Mouse (Mus musculus): Measurements from ENCODE around the gene Gnb1l. TPM values are rescaled to one million over a fixed set of nuclear protein-coding genes. Genes with fewer than 3 reads are reported as not detected.
"Not testable (repeated sequence)": the region's sequence is repeated elsewhere in the genome, so short reads cannot be mapped to it uniquely, and the experiment has no call there.

Gene Gnb1l
- total RNA-seq, 2 experiments from 2014 or later = 2.7 to 3.1 TPM

DNA sequence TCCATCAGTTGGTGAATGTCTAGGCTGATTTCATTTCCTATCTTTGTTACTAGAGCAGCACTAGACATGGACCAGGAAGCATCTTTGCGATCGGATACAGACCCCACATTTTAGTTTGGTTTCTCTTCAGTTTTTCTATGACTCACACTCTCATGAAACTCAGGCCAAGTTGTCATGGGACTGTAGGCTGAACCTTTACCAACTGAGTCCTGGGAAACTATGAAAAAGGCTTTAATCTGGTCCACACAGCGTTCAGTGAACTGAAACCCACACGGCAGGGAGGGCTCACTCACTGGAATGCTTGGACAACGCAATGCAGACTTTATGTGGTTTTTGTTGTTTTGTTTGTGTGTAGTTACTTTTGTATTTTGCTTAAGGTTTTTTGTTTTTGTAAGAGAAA lies 30.1 kb downstream of the Gnb1l start:
- intact Hi-C loops (cut with DNase I; ENCODE audit: low total_unique reads) = no loop called here
- DNase-seq = no peak

DNA sequence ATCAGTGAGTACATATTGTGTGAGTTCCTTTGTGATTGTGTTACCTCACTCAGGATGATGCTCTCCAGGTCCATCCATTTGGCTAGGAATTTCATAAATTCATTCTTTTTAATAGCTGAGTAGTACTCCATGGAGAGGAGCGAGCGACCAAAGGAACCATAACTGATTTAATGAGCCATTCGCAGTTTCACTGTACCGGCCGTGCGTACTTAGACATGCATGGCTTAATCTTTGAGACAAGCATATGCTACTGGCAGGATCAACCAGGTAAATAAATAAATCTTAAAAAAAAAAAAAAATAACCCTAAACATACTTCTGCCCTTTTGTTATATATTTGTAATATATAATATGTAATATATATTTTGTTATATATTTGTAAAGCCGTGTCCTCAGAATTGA lies 34.5 kb downstream of the Gnb1l start:
- intact Hi-C loops (cut with DNase I; ENCODE audit: low total_unique reads); DNase-seq: not testable (repeated sequence)

DNA sequence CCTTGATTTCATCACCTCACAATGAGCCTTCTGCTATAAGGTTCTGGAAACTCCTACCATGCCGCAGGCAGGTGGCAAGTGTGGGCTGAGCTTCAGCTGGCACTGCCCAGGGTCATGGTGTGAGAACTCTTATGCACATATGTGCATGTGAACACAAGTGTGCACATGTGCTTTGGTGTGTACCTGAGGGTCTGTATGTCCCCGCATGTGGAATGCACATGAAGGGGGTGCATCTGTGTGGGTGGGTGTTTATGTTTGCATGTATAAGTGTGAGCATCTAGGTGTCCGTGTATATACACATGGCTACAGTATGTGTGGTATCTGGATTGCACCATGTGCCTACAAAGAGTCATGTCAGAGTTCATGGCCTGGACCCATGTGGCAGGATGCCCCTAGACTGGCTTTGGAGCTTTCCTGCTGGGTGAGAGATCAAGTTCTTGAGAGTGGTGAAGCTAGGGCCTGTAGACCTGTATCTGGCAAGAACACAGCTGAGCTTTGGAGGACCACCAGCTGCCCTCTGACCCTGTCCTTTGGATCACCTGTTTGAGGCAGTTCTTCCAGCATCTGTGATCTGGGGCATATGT lies 39.0 kb downstream of the Gnb1l start:
- no peak for DNase-seq
- intact Hi-C loops (cut with DNase I; ENCODE audit: low total_unique reads) = no loop called here

DNA sequence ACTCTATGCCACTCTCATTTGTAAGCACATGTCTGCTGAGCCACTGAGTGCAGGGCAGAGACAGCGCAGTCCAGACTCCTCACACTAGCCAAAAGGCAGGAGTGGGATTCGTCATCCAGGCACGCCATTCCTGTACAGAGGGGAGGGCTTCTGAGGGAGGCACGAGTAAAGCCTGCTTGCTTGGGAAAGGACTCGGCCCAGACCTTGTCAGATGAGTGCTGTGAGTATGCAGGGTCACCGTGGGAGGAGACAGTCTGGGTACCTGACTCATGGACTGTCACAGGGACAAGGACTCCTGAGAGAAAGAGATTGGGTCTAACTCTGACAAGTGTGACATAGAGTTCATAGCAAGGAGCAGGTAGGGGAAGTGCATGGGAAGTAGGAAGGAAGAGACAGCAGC lies 40.8 kb downstream of the Gnb1l start:
- no peak for DNase-seq
- intact Hi-C loops (cut with DNase I; ENCODE audit: low total_unique reads) = no loop called here

DNA sequence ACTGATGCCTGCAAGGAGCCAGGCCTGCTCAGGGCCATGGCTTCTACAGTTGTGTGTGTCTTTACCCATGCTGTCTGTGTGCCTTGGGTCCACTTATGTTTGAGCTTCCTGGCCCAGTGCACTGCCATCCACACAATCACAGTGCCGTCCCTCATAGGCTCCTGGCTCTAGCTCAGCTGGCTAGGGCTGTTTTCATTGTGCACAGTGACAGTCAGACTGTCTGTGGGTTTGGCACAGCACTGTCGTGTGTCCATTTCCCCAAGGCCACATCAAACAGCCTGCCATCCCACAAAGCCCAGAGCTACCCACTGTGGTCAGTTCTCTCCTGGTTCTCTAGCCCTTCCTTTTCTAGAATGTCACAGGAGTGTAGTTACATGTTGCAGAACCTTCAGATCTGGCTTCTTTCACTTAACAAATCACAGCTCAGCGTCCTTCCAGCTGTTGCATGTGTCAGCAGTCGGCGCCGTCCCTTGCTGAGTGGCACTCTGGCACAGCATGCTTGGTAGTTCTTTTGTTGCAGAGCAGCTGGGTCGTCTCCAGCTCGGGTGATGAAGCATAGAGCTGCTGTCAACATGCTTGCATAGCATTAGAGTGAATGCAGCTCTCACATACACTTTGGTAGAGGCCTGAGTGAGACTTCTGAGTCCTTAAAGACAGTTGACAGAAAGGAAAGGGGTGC lies 44.8 kb downstream of the Gnb1l start:
- intact Hi-C loops (cut with DNase I; ENCODE audit: low total_unique reads) = no loop called here
- peak; percentile 27 for DNase-seq

DNA sequence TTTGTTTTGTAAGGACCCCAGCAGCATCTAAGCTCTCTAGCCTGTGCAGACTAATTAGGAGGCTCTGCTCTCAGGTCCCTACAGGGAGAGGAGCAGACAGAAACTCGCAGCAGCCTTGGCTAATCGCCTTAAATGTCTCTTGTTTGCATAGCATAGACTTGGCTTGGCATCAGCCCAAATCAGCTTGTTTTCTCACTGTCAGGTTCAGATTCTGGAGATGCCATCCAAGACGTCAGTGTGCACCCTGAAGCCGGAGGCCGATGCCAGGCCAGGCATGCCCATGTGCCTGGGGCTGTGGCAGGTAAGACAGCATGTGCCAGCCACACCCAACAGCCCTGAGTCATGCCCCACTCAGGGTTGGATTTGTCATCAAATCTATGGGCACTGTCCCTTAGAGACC lies 49.4 kb downstream of the Gnb1l start:
- DNase-seq = no peak
- intact Hi-C loops (cut with DNase I; ENCODE audit: low total_unique reads) = no loop called here

DNA sequence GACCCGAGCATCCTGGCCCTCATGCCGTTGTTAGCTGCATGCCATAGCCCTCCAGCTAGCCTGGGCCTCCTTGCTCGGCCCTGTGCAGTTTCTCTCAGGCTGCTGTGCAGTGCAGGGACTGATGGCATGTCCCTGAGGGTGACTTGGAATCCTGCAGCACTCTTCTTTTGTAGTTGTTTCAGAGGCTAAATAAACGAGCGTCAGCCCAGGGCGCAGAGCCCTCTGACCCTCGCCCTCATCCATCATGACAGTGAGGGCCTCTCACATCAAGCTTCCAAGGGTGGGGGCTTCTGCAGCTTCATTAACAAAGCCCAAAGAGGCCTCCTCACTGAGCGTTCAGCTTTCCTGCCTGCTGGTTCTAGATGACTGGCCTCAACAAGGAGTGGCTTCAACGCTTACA lies 53.1 kb downstream of the Gnb1l start:
- intact Hi-C loops (cut with DNase I; ENCODE audit: low total_unique reads) = no loop called here
- no peak for DNase-seq

DNA sequence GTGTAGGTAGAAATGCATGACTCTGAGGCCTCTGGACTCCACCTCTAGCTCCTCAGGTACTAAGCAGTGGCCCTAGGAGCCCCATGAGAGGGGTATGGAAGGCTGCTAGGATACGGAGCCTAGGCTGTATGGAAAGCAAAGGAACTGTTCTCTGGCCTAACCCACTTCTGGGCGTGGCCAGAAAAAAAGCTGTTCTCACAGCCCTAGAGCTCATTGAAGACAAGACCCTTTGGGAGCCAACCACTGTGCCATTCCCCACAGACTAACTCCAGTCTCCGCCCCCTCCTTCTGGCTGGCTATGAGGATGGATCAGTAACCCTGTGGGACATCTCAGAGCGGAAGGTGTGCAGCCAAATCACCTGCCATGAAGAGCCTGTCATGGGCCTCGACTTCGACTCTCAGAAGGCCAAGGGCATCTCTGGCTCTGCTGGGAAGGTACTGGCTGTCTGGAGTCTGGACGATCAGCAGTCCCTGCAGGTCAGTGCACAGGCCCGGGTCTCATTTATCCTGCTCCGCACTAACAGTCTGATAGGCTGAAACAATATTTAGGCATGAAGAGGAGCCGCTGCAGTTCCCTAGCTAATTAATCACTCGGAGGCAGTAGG lies 53.7 kb downstream of the Gnb1l start:
- no peak for DNase-seq
- intact Hi-C loops (cut with DNase I; ENCODE audit: low total_unique reads) = no loop called here

DNA sequence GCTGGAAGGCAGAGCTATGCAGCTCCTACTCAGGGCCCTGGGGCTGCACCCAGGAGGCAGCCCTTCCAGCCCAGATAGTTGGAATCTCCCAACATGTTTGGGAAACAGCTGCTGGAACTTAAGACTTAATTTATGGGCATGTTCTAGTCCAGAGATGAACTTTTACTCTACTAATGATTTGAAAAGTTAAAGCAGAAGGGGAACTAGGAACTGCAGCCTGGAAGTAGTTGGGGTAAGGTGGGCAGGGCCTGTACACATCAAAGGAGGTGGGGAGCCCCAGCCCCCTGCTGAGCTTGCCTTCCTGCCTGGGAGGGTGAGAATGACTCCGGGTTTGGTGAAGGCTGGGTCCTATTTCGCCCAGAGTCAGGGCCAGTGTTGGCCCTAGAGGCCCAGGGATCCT lies 56.2 kb downstream of the Gnb1l start:
- no peak for DNase-seq

DNA sequence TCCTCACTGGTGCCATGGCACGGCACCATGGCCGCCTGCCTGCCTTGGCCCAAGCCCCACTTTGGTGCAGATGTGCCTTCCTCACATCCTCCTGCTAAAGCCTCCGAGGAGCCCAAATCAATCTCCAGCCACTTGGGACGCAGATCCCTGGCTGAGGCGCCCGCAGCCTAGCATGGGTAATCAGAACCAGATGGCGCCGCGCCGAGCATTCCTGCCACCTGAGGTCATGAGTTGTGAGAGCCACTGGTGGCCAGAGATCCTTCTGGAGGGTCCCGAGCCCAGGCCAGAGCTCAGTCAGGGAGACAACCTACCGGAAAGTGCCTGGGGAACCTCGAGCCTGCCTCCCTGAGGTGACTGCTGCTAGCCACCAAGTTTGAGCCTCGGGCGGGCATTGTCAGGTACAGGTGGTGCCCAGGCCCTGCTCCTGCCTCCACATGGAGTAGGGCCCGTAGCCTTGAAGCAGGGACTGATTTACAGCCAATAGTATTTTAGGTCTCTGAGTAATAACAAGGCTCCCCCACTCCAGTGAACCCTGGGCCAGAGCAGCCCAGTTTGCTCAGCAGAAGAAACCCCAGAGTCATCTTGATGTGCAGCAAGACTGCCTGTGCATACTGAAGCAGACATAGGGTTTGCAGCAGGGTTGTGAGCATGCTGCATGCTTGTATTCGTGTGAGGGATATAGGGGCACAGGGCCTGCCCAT lies 56.9 kb downstream of the Gnb1l start:
- peak; percentile 79 for DNase-seq

More for the DNA sequence above, 56.2 kb downstream of the Gnb1l start:
- intact Hi-C loops (cut with DNase I; ENCODE audit: low total_unique reads) = no loop called here

DNA sequence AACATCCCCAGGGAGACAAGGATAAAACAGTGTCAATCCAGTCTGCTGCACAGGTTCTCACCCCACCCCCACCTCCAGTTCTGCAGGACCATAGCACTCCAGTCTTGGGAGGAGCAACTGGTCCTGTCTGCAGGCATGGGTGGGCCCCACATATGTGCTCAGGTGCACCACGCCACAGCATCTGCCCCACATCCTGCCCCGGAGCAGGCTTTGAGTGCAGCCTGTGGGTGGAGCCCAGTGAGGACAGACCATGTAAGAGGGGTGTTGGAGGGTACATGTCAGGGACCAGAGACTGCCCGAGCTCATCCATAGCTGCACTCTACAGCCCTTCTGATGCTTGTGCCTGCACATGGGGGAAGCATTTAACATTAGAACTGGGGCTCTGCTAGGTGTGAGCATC lies 57.9 kb downstream of the Gnb1l start:
- no peak for DNase-seq

More for the DNA sequence above, 56.9 kb downstream of the Gnb1l start:
- intact Hi-C loops (cut with DNase I; ENCODE audit: low total_unique reads) = no loop called here

DNA sequence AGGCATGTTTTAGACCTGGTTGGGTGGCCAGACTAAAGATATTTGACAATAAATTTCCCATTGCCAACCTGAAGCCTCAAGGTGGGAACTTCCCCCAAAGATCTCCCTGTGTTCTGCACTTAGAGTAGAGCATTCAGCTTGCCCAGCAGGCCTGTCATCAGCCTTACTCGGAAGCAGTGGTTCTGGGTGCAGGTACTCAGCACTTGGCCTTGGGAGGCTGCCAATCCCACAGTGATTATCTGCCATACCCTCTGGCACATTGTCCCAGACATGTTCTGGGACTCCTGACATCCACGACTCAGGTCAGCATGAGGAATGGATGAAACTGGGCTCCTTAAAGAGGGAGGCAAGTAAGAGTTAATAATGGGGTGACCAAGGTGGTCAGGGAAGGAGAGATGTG lies 66.0 kb downstream of the Gnb1l start:
- intact Hi-C loops (cut with DNase I; ENCODE audit: low total_unique reads) = no loop called here
- no peak for DNase-seq

More for the DNA sequence above, 57.9 kb downstream of the Gnb1l start:
- intact Hi-C loops (cut with DNase I; ENCODE audit: low total_unique reads) = no loop called here

DNA sequence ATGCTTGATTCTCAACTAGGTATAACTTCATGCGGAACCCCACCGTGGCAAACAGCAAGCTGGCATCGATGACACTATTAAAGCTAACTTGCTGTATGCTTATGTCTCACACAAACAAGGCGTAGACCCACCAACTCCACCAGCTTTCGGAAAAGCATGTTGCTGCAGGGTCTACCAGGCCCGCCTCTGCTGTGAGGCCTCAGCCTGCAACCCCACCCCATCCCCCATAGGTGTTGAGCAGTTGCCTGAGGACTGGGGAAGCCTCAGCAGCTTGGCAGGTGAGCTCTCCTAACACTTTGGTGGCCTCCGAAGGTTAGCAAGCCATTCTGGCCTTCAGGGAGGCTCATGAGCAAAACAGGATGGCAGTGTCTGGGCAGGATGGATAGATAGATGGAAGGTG lies 70.1 kb downstream of the Gnb1l start:
- intact Hi-C loops (cut with DNase I; ENCODE audit: low total_unique reads) = no loop called here
- DNase-seq = no peak

DNA sequence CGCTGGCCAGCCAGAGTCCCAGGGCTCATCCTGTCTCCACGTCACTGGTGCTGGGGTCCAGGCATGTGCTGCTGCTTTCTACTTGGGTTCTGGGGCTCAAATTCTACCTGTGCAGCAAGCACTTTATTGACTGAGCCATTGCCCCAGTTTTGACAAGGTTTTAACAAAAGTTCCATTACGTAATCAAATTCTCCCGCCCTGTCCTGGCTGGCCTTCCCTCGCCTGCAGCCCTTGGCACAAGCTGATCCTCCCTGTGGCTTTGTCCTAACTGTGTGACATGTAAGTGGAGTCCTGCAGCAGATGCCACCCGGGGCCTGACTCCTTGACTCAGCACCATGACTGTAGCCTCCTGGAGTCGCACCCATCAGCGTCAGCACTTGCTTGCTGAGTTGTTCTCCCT lies 75.7 kb downstream of the Gnb1l start:
- intact Hi-C loops (cut with DNase I; ENCODE audit: low total_unique reads) = no loop called here
- no peak for DNase-seq

DNA sequence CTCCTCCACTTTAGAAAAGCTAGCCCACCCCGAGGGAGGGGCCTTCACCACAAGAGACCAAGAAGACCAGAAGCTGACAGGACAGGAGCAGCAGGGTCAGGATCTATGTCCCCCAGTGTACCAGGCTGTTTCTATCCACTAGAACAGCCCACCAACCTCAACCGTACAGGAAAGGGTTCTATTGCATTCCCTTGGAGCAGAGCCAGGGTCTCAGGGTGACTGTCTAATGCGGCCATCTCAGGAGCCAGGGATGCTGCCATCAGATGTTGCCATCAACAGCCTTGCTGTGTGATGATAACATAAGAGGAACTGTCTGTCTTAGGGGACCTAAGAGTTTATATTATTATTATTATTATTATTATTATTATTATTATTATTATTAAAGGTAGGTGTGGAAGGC lies 78.6 kb downstream of the Gnb1l start:
- intact Hi-C loops (cut with DNase I; ENCODE audit: low total_unique reads) = no loop called here
- DNase-seq = no peak

DNA sequence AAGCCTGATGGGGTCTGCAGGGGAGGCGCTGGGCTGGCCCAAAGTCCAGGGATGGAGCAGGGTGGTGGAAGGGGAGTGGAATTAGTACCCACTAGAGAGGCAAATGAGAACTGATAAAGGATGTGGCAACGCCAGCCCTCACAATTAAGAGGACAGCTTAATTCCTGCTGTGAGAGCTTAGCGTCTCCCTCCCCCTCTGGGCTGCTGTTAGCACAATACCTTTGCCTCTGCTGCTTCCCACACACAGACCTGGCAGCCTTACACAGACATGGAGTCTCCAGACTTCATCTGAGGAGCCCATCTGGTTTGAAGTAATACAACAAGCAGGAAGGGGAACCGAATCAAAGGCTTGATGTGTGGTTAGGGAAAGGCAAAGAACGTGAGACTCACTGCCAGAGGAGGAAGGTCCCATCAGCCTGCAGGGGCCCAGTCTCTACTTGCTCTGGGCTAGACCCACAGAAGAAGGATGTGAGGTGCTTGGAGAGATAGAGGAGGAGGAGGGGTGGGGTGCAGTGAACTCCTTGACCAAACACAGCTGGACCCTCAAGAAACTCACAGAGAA lies 79.2 kb downstream of the Gnb1l start:
- DNase-seq = no peak
- intact Hi-C loops (cut with DNase I; ENCODE audit: low total_unique reads) = no loop called here

DNA sequence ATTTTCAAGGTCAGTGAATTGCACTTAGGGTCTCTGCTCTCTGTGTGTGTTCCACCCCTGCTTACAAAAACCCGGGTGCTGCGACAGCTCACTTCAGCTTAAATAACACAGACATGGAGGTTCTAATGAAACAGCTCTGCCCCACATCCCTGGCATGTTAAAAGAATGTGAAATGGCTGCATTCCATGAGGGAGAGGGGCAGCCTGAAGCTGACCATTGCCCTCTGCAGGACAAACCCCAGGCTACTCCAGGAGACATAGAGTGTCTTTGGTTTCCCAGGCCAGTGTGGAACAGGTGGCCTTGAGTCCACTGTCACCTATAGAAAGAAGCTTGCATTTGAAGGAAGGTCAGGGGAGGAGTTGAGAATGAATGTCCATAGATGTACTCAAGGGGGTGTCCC lies 81.9 kb downstream of the Gnb1l start:
- intact Hi-C loops (cut with DNase I; ENCODE audit: low total_unique reads) = no loop called here
- no peak for DNase-seq

DNA sequence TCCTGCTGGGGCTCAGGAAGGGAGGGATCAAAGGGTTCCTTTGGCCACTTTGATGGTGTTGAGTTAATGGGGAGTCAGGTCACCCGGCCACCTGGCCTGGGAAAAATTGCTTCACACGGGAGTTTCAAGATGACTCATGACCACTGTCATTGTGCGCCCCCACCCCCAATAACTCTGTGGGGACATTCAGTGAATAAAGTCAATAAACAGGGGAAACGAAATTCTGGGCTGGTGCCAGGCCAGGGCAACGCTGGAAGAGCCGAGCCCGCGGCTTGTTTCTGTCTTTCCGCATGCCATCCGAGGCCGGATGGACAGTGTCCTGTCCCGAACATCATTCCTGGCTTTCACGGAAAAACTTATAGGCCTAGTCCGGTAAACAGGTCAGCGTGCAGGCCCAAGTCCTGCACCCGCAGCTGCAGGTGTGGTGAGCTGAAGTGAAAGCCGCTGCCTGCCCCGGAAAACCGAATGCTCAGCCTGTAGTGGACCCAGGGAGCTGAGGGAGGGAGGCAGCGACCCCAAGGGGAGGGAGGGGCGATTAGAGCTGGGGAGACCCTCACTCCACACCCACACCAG lies 82.6 kb downstream of the Gnb1l start:
- no peak for DNase-seq

DNA sequence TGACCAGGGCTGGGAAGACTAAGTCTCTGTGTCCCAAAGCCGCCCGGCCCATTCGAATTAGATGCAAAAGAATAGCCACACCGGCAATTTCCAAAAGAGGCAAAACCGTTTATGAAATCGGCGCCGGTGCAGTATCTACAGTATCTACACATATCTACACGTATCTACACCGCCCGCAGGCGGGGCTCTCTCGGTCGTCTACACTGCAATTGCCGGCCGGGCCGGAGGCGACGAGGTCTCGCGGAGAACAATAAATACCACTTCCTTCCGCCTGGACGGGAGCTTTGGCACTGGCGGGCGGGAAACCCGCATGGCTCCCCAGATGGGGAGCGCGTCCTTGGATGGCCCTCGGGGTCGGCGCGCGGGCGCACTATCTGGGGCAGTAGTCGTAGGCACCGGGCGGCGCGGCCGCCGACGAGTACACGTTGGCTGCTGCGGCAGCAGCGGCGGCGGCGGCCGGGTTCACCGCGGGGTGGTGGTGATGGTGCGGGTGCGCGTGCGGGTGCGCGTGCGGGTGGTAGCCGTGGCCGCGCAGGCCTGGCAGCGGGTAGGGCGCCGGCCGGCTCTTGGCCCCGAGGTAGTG lies 83.2 kb downstream of the Gnb1l start:
- intact Hi-C loops (cut with DNase I; ENCODE audit: low total_unique reads) = no loop called here
- DNase-seq = no peak

More for the DNA sequence above, 82.6 kb downstream of the Gnb1l start:
- intact Hi-C loops (cut with DNase I; ENCODE audit: low total_unique reads) = no loop called here
